Mouse (Mus musculus) layer of hippocampus, adult 18-20 months (tissue): Measurements from ENCODE around the gene Apol9b. TPM values are rescaled to one million over a fixed set of nuclear protein-coding genes. Genes with fewer than 3 reads are reported as not detected.
"Not testable (repeated sequence)": the region's sequence is repeated elsewhere in the genome, so short reads cannot be mapped to it uniquely, and the experiment has no call there.

Experiments
- DNase-seq, 2 experiments: peaks; one replicate each; pipeline ENCODE4 v3.0.0; 2022; ENCODE audit warnings: low spot score in 2 of 2
- long read RNA-seq: library from polyadenylated mRNA; stranded (forward); transcript quantifications from one replicate; pipeline ENCODE4 v2.0.0, GENCODE M21; 2021
- total RNA-seq, 2 experiments: library from RNA; stranded (reverse); gene quantifications; 2 replicates each; pipeline ENCODE4 v1.2.3; 2021

The Apol9b gene
- not detected for total RNA-seq
- long read RNA-seq = 0 reads

DNA sequence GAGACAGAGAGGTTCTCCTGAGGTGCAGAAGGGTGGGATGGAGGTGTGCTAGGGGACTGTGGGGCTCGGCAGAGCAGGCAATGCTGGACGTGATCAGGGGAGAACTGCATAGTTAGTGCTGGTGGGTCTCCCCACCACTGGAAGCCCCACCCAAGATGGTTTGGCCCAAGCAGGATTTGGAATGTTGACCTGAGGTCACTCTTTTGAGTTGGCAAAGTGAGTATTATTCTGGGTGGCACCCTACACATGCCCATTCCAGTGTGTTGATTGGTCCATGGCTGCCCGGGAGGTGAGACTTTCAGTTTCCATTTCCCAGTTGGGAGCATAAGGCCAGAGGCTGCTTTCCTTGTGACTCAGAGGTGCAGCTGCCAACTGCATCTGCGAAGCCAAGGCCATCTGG is at the start of gene Apol9b:
Gene Apol9b, plus strand, starts transcription at position 301 of the 400 bp plus-strand sequence.
- DNase-seq = not testable (repeated sequence)

DNA sequence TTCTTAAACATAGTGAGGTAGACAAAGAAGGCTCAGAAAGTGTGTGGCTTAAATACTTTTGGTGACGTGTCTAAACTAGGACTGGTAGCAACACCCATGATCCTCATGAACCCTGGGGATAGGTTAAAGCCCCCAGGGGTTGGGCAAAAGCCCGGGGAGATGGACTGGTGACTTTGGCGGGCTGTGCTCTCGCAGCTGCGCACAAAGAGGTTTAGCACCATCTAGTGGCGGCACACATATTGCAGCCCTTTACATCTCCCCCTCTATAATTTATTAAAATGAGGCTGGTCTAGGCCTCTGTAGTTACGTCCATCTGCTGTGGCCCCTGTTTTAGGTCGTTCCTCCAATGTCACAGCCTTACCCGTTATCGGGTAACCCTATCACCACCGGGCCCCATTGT is 44.9 kb upstream of the Apol9b start:
- DNase-seq = peak in 1 of 2 experiments; percentile 44

DNA sequence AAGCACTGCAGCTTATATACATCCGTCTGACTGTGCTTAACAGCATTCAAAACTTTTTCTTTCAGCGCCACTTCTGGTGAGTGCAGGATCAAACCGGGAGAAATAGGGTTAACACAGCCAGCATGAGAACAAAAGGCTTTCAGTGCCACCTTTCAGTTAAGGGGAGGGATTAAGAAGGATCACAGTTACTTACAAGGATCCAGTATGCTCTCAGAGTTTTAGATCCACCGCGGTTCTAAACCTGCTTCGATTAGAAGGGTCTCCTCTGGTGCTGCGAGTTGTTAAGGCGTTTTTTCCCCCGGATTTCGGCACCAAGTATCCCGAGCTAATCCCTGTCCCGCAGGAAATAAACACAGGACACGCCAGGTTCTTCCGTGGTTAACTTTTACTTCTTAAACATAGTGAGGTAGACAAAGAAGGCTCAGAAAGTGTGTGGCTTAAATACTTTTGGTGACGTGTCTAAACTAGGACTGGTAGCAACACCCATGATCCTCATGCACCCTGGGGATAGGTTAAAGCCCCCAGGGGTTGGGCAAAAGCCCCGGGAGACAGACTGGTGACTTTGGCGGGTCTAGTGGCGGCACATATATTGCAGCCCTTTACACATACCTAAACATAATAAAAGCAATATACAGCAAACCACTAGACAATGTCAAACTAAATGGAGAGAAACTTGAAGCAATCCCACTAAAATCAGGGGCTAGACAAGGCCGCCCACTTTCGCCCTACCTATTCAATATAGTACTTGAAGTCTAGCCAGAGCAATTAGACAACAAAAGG is 37.1 kb upstream of the Apol9b start:
- not testable (repeated sequence) for DNase-seq

DNA sequence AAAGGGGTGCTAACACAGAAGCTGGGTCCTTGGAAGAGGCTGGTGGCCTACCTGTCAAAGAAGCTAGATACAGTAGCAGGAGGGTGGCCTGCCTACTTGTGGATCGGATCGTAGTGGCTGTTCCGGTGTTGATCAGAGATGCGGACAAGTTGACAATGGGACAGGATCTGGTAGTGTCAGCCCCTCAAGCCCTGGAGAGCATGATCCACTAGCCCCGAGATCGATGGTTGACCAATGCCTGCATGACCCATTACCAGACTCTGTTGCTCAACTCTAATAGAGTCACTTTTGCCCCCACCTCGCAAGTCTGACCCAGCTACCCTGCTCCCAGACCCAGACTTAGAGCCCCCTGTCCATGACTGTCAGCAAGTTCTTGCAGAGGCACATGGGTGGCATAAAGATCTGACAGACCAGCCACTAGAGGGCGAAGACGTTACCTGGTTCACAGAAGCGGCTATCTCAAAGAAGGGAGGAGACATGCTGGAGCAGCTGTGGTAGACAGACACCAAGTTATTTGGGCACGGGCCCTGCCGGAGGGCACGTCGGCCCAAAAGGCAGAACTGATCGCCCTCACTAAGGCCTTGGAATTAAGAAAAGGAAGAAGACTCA is 34.0 kb upstream of the Apol9b start:
- not testable (repeated sequence) for DNase-seq

DNA sequence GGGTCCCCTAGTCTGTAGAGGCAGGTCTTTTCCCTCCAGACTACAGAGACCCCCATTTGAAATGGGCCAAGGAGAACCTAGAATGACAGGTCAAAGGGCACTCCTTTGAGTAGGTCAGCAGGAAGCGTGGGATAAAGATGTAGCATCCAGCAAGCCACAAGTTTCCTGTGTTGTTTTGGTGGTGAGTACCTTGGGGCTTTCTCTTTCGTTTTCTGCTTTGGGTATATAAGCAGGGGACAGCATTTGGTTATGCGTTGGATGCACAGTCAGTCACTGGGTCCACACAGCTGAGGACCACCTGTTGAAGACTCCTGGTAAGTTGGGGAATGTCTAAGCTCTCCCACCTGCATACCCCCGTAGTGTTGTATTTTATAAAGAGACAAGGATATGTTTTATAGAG is 30.2 kb upstream of the Apol9b start, which contains the start of gene Apol7e:
Gene Apol7e, plus strand, starts transcription at position 202 of the 400 bp plus-strand sequence.
- DNase-seq = not testable (repeated sequence)

DNA sequence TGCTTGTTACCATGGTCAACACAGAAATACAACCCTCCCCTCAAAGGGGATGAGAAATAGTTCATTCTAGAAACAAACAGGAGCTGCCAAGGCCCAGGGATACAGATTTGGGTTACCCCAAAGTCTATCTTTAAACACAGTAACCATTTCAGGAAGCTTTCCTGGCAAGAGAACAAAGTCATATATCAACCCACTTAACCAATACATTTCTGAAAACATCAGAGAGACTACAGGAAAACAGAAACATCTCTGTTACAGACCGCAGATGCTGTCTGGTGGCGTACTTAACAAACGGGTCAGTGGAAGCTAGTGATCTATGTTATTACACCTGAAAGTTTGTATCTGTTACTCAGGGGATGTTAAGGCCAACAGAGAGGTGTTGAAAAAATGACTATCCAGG is 23.5 kb upstream of the Apol9b start:
- not testable (repeated sequence) for DNase-seq

DNA sequence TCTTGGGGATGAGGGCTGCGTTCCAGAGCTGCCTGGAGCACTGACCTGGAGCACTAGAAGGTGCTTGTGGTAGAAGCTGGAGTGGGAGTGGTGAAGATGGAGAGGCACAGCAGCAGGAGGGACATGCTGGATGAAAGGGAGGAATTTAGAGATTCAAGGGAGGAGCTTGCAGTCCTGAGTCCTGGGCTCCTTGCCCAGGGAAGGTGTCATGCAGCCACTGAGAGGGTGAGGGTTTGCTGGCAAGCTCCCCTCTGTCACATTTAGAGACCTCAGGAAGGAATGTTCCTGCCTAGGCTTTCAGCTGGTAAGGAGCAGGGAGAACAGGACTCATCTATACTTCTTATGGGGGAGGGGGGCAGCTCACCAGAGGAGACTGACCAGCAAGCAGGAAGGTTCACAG is 19.9 kb upstream of the Apol9b start:
- DNase-seq = not testable (repeated sequence)

DNA sequence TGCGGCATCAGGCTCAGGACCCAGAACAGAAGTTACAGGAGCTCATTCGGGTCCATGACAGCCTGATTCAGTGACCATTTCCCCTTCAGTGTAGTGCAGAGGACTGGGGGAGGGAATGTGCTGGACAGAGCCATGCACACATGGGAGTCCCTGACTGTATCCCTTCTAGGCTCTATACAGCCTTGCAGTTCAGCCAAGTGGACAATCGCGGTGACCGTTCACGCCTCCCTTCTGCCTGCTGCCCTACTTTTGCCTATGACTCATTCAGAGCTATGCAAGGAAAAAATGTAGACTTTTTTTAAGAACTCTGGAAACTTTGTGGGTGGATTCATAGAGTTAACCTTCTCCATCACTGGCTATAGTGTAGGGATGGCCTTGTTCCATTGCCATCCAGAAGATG is 10.6 kb upstream of the Apol9b start:
- not testable (repeated sequence) for DNase-seq

DNA sequence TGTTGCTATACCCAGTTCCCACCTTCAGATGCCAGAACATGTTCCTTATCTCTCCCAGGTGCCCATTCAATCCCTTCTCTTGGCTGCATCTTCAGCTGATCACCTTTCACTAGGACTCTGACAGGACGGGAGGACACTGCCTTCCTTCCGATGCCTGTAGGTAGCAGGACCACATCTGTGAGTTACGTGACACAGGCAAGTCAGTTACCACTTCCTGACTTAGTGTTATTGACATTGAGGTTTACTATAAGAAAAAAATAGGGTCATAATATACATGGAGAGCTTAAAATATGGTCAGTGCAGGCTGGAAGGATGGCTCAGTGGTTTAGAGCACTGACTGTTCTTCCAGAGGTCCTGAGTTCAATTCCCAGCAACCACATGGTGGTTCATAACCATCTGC is 7.3 kb upstream of the Apol9b start:
- DNase-seq = not testable (repeated sequence)

DNA sequence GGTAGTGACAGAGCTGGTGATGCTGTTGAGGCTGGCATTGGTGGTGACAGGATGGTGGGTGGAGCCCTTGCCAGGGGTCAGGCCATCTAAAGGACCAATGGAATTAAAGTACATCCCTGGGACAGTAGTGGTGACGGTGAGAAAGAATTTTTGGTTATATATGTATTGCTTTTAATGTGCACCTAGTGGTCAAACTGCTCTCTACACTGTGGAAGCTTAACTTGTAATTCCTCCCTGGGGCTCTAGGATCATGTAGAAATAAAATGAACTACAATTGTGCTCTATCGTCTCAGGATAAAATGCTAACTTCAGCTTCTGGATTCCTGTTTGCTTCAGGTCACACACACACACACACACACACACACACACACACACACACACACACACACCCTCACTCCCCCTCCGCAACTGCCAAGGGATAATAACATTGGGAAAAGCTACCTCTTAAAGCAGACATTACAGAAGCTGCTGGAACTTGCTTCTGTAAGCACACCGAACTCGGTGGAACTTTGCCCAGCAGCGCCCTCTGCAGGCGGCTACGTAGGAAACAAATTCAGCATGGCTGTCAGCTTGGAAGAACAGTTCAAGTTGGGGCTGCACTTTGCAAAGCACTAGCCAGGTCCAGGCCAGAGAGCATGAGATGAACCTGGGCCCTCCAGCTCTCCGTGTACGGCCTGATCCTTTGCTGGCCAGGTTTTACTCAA is 4.5 kb upstream of the Apol9b start:
- DNase-seq = not testable (repeated sequence)

DNA sequence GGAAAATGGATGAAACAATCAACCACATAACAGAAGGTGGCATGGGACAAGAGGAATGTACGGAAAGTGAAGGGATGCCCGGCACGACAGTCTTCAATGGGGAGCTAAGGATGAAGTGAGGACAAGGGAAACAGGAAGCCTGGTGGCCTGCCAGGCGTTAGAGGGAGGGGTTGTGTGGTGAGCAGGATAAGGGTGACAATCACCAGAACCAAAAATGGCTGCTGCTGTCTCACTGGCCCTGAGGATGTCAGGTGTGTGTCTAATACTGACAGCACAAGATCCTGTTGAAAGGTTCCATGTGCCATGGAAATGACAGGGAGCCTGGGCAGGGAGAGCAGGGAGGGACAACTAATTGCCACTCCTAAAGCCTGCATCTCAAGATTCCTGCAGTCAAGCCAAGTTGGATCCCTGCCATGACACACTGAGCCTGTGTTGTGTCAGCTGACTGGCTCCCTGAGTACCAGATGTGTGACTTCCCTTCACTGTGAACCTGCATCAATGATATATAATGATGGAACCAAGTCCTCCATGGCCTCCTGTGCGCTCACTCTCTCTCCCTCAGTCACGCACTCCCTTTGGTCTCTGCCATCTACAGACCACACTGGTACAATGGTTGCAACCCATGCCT is 3.3 kb upstream of the Apol9b start:
- DNase-seq = not testable (repeated sequence)

DNA sequence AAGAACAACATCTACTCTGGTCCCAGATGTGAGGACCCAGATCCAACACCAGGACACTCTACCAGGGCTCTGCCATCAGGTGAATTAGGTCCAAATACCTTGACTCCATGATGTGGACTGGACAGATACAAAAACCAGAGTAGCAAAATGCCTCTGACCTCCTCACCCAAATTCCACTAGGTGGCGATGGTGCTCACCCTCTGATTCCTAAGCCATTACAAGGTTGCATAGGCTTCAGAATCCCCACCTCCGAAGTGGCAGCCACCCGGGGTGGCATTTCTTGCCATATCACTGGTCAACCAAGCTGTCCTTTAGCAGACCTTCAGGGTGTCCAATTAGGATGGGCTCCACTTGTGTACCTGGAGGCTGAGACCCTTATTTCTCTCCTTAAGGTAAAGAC is 1.7 kb upstream of the Apol9b start:
- not testable (repeated sequence) for DNase-seq

DNA sequence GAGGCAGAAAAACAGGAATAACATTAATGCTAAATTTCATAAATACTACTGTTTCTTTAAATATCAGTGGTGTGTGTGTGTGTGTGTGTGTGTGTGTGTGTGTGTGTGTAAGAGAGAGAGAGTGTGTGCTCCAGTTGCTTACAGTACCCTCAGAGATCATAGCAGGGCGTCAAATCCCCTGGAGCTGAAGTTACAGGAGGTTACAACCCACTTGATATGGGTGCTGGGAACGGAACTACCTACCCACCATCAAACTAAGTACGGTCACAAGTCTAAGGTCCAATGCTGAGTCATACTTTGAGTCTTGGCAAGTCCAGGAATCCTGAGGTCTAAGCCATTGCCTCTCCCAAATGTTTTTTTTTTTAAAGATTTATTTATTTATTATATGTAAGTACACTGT is 1.1 kb upstream of the Apol9b start:
- not testable (repeated sequence) for DNase-seq

DNA sequence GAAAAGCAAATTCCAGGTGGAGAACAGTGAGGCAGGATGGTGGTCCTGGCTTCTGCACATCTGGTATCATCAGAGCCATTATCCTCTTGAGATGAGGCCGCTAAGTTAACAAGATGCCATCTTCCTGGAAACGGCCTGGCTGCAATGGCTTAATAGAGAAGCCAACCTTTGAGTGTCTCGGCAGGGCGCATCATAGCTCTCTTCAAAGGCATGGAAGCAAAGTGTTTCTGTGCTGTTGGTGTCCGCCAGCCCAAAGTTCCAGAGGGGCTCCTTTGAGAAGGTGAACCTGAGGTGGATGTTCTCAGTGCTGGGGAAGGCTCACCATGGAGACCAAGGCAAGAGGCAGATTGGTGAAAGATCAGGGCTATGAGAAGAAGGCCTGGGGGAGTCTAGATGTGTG is 2.8 kb downstream of the Apol9b start:
- no peak for DNase-seq

DNA sequence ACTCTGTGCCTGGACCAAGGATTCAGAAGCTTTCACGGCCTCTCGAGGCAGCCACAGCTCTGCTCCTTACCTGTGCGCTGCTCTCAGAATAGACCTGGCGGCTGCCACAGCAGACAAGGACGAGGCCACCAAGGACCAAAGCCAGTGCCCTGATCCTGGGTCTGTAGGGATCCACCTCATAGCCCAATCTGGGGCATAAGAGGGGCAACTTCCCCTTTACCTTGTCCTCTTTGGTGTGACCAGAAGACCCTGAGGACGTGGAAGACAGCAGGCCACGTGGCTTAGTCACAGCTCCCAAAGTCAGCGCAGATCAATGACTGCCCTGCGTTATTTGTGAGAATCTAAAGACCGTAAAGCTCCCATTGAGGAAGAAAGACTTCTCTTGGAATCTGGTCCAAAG is 4.0 kb downstream of the Apol9b start:
- DNase-seq = not testable (repeated sequence)

DNA sequence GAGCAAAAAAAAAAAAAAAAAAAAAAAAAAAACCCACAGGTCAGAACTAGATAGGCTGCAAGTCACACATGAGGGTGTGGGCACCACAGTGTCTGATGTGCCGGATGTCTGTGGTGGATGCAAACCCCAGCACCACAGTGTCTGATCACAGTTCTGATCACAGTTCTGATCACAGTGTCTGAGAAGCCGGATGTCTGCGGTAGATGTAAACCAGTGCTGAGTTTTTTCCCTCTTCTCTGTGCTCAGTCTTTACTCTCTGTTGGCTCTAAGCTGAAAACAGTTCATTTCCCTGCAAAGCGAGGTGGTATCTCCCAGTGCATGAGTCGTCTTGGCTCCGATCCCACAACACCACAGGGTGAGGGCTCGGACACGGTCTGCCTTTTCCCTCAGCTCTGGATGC is 4.5 kb downstream of the Apol9b start:
- not testable (repeated sequence) for DNase-seq

DNA sequence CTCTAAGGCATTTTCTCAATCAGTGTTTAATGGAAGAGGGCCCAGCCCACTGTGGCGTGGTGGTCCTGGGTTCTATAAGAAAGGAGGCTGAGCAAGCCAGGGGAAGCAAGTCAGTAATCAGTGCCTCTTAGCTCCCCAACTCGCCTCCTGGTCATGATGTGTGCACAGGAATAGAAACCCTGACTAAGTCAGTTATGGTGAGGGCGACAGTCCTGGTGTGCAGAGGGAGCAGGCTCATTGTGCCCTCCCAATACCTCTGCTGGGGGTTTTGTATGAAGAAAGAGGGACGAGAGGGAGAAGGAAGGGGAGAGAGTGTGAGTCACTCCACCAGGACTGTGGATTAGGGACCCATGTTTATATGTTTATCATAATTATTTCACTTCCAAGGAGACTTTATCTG is 5.1 kb downstream of the Apol9b start:
- not testable (repeated sequence) for DNase-seq

DNA sequence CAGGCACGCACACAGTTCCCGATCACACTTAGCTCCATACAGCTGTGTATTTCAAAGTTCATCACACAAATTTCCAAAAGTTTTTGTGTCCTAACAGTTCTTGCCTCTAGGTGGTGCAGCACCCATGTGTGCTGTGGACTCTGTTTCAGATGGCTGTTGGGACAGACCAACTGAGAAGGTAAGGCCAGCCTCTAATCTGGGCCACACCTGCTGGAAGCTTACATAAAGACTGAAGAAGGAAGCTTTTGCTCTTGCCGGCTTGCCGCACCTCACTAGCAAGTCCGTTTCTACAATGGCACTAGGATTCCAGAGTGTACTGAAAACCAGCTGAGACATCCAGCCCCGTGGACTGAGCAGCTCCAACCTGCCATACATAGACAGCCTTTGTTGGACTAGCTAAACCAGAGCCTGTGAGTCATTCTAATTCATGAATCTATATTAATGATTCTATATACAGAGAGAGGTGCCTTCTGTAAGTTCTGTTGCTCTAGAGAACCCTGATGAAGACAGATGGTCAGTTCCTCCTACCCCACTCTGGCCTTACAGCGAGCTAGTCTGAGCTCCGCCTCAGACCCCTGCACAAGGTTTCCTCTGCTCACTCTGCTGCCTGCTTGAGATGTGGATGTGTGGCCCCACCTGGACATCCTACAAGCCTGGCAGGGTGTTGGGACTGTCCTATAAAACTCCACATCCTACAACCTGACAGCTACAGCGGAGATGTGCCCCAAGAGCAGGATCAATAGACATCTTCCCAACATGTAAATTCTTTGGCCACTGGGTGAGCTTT is 11.9 kb downstream of the Apol9b start:
- DNase-seq = no peak

DNA sequence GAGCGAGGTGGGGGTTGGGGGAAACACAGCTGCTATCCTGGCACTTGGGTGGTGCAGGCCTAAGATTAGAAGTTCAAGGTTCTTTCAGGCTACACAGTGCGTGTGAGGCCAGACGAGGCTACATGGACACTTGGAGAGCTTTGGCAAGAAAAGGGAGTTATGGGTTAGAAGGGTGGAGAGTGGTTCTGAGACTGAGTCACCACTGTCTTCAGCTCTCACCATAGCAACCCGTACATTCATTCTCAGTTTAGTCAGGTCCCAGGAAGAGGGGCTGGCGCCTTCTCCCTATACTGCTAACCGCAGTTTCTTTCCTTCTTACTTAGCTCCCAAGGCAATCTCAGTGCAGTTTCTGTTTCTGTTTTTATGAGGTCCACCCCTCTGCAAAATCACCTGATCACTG is 12.7 kb downstream of the Apol9b start:
- not testable (repeated sequence) for DNase-seq

DNA sequence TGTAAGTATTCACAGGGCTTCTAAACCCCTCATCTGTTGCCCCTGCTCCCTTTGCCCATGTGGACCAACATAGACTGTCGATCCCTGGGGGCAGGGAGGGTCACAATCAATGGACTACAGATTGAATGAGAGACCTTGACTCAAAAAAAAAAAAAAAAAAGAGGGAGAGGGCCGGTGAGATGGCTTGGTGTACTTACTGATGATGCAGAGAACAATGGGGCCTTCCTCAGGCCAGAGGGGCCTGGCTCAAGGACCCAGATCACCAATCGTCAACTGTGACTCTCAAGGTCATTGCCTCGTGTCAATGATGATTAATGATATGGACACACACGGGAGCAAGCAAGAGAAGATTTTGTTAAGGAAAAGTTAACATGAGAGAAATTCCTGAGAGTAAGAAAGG is 15.8 kb downstream of the Apol9b start:
- DNase-seq = no peak

DNA sequence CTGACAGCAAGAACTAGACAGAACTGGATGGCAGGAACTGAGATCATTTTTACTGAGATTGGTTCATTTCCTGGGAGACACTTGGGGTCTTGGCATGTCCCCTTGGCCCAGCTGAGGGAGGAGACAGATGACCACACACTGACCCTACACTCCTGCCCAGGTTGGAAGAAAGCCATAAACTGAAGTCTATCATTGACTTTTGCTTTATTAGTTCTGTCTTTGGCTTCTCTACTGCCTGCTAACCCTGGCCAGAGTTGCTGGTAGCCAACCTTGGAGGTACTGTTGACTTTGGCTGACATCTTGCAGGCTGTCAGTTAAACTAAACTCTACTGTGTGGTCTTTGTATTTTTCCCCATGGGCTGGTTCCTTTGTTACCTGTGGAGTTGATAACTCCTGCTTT is 16.2 kb downstream of the Apol9b start:
- no peak for DNase-seq
